Mouse (Mus musculus): ENCODE results near the gene Siah1b.

Gene Siah1b

GRCm38 (mm10) chrX:164032526-164032925, 43.8 kb downstream of the Siah1b start:
- no peak for DNase-seq (ENCODE audit: low spot score in 2 of 2)

- DNase-seq (ENCODE audit: low spot score in 2 of 2) = peak; percentile 58 to 76
Observed at GRCm38 (mm10) chrX:164027607-164028289, 48.5 kb downstream of the Siah1b start, which contains the start of gene Car5b. Gene Car5b (minus strand): TSS chrX:164027997.

All from spleen, postnatal 14 days (tissue).